Comparison of ENCODE assay signal across 12 mouse cellular contexts in the genomic region with DNA sequence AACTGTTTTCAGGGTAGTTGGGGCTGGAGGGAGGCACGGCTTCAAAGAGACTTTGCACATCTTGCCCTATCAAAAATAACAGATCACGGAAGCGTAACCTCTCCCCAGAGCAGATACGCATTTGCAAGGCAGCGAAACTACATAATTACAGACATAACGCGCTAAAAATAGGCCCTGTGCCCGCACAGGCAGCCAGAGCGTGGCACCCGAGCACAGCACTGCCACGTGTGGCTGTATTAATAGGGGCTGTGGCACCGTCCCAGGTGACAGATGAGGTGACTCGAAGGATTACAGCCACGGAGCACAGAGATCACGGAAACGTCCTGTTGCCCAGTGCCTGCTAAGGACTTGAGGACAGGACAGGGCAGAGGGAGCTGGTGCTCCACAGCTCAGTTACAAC.
A peak's percentile ranks its signal among the peaks of the same experiment; 100 is the strongest.
DNase-seq lines count a peak whose midpoint lies in the region.
"Had no signal": no experiment of that assay in that cellular context is flagged by ENCODE, and none has a peak within 500 bp of the region (broad histone marks: within the 10 kb centered on the region; RNA-seq: fewer than 3 reads in every experiment).

No protein-coding gene starts in this region.

- peak; percentile 14 to 17 for DNase-seq in frontal cortex, postnatal 10 days (ENCODE audit: low spot score in 2 of 2)
- no peak for DNase-seq in frontal cortex, postnatal 14 days (ENCODE audit: low spot score in 2 of 2)
- DNase-seq in kidney, adult 11 months: peak; percentile 38
- DNase-seq in kidney, postnatal 4 days: no peak
- DNase-seq in right cerebral cortex, postnatal 10 days (ENCODE audit: low spot score in 2 of 2): peak; percentile 45 to 52
- no peak for DNase-seq in right cerebral cortex, adult 18-20 months
- DNase-seq in retina, embryonic 14.5 days (ENCODE audit: low spot score): no peak
- DNase-seq in spleen, postnatal 36 days (ENCODE audit: low spot score in 2 of 2): no peak
- DNase-seq: cerebellum, adult 11-12 months; kidney, postnatal 10 days; layer of hippocampus, adult 9-11 months; thymus, postnatal 36 days had no signal

Comparison
In these comparisons a context has a peak if more than half of its experiments do, and no peak if none do; other contexts are left out.
1. DNase-seq: peak in frontal cortex, postnatal 10 days (2 of 2), kidney, adult 11 months (single experiment) and right cerebral cortex, postnatal 10 days (2 of 2); none in frontal cortex, postnatal 14 days (0 of 2), kidney, postnatal 4 days (0 of 2), right cerebral cortex, adult 18-20 months (single experiment), retina, embryonic 14.5 days (single experiment) and spleen, postnatal 36 days (0 of 2).